Mouse (Mus musculus) ES-E14 (cell line): ENCODE measurements around the gene Hps6. TPM values are rescaled to one million over a fixed set of nuclear protein-coding genes. Genes with fewer than 3 reads are reported as not detected.

Source experiments
- DNase-seq: peaks from one replicate; pipeline ENCODE4 v3.0.0-alpha.2; 2013; ENCODE audit warnings: low read depth, low spot score
- H3K27ac ChIP-seq: 2 replicates; pipeline ENCODE4 v1.5.1; 2012; ENCODE audit warnings: low read depth, mild to moderate bottlenecking, low read length, moderate library complexity, mixed read lengths; ENCODE audit not compliant: poor library complexity, insufficient read depth, severe bottlenecking
- H3K36me3 ChIP-seq: 2 replicates; pipeline ENCODE4 v1.6.1; 2012; ENCODE audit warnings: mild to moderate bottlenecking, low read length, moderate library complexity, mixed read lengths; ENCODE audit not compliant: control insufficient read depth, poor library complexity, insufficient read depth, severe bottlenecking
- H3K4me1 ChIP-seq, 2 experiments: fragments of 150-350 bp in 1 of 2; sonication (generic) in 1 of 2; 2 replicates each; pipeline ENCODE4 v1.6.1; 2012; ENCODE audit warnings: low read length in 2 of 2, mild to moderate bottlenecking in 1 of 2, mixed read lengths in 1 of 2; ENCODE audit not compliant: control insufficient read depth in 2 of 2, insufficient read depth in 2 of 2, poor library complexity in 1 of 2
- H3K4me3 ChIP-seq, 2 experiments: fragments of 150-350 bp in 1 of 2; sonication (generic) in 1 of 2; 2 replicates each; pipeline ENCODE4 v1.5.1; 2012; ENCODE audit warnings: low read length in 2 of 2, low read depth in 1 of 2, mild to moderate bottlenecking in 1 of 2, mixed read lengths in 1 of 2; ENCODE audit not compliant: insufficient read depth in 1 of 2, poor library complexity in 1 of 2, severe bottlenecking in 1 of 2
- H3K9ac ChIP-seq: 2 replicates; pipeline ENCODE4 v1.6.1; 2012; ENCODE audit warnings: low read depth, mild to moderate bottlenecking, low read length, mixed read lengths; ENCODE audit not compliant: poor library complexity, insufficient read depth, severe bottlenecking
- H3K9me3 ChIP-seq: fragments of 150-350 bp; sonication (generic); 2 replicates; pipeline ENCODE4 v1.6.1; 2012; ENCODE audit warnings: low read depth, mild to moderate bottlenecking, low read length; ENCODE audit not compliant: control insufficient read depth, insufficient read depth
- CHD2 ChIP-seq: IDR thresholded peaks from 2 replicates; pipeline ENCODE4 v1.6.1; 2014; ENCODE audit warnings: mild to moderate bottlenecking, low read depth, low read length, inconsistent platforms
- HCFC1 ChIP-seq: IDR thresholded peaks from 2 replicates; pipeline ENCODE4 v1.6.1; 2012; ENCODE audit warnings: low read length, inconsistent platforms, borderline replicate concordance; ENCODE audit not compliant: insufficient read depth
- MAFK ChIP-seq: IDR thresholded peaks from 2 replicates; pipeline ENCODE4 v1.6.1; 2014; ENCODE audit warnings: mild to moderate bottlenecking, low read depth, low read length, inconsistent platforms; ENCODE audit not compliant: insufficient read depth
- ZC3H11A ChIP-seq: IDR thresholded peaks from 2 replicates; pipeline ENCODE4 v1.6.1; 2012; ENCODE audit warnings: low read depth, mild to moderate bottlenecking, inconsistent platforms, low read length, borderline replicate concordance
- ZNF384 ChIP-seq: IDR thresholded peaks from 2 replicates; pipeline ENCODE4 v1.6.1; 2012; ENCODE audit warnings: low read depth, low read length, inconsistent platforms
- in situ Hi-C, 2 experiments: fragments of 600-800 bp; cut with MboI; formaldehyde crosslinking; loops; one replicate each; pipeline ENCODE4 v1.15.1; 2025; ENCODE audit warnings: low sequenced_read_pairs in 2 of 2, inconsistent platforms in 1 of 2; ENCODE audit not compliant: unreplicated experiment in 2 of 2
- total RNA-seq: library from RNA; depleted of rRNA; stranded (reverse); fragments of 300-350 nt; gene quantifications from 2 replicates; pipeline ENCODE4 v1.2.3, GENCODE M21; 2012

Gene Hps6
- total RNA-seq, 1 experiment: 6.9 TPM

- no peak for TF ChIP-seq CHD2
- no peak for TF ChIP-seq ZNF384
- TF ChIP-seq MAFK: no peak
- no peak for TF ChIP-seq ZC3H11A
- no peak for TF ChIP-seq HCFC1
- peak overlapping the region; percentile 30; the same call in 1 of the 2 replicates for H3K27ac ChIP-seq
- peak overlapping the region; percentile 67 for H3K9ac ChIP-seq
- peaks cover 6% of the 10 kb centered on the region; the same call in 1 of the 2 replicates for H3K36me3 ChIP-seq
- in situ Hi-C loops: no loop called here
- H3K4me3 ChIP-seq: peak overlapping the region; percentile 28 to 96; a peak in 3 of 4 replicates
- H3K4me1 ChIP-seq: peaks cover 3 to 9% of the 10 kb centered on the region in 2 experiments
- DNase-seq: no peak
- H3K9me3 ChIP-seq: no peaks in the 10 kb centered on the region
These were observed 38.7 kb downstream of the Hps6 start for GRCm38 (mm10) chr19:46041933-46042475.

GRCm38 (mm10) chr19:46042476-46043011 is 39.2 kb downstream of the Hps6 start:
- DNase-seq: no peak
- Histone ChIP-seq H3K27ac (peak overlapping the region; percentile 30; the same call in 1 of the 2 replicates), H3K9me3 (no peaks in the 10 kb centered on the region), H3K4me1 (peaks cover 6 to 13% of the 10 kb centered on the region in 2 experiments), H3K4me3 (peak overlapping the region; percentile 23 to 96), H3K36me3 (peaks cover 6% of the 10 kb centered on the region; the same call in 1 of the 2 replicates), H3K9ac (peak overlapping the region; percentile 67; the same call in 1 of the 2 replicates)
- in situ Hi-C loops: no loop called here
- TF ChIP-seq HCFC1: no peak
- TF ChIP-seq MAFK: no peak
- TF ChIP-seq ZC3H11A: no peak
- no peak for TF ChIP-seq CHD2
- no peak for TF ChIP-seq ZNF384

GRCm38 (mm10) chr19:46043380-46043779 is 40.1 kb downstream of the Hps6 start:
- TF ChIP-seq MAFK (no peak), ZNF384 (no peak), HCFC1 (no peak), CHD2 (no peak), ZC3H11A (no peak)
- in situ Hi-C loops: no loop called here

DNA sequence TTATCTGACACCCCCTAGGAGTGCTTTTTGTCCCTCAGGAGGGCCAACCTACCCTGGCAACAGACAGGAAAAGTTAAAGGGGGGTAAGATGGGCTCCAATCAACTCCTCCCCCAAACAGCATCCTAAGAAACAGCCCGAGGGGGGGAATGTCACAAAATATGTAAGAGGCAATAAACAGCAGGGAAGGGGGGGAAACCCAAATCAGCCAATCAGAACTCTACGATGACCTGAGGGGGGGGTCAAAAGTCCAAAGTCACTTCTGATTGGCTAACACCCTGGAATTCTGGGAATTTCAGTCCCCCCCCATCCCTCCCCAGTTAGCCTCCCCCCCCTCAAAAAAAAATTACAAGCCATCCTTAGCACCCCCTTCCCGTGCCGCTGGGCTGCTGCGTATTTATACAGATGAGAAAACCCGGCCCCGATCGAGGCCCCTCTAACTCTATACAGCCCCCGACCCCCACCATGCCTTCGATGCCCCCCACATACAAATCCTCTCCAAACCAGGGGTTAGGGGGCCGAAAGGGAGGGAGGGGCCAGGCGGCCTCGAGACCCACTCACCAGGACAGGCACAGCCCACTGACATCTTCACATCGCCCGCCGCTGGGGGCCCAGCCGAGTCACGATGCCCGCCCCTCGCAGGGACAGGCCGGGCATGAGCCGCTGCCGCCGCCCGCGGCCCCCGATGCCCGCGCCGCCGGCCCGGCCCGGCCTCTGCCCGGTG is 41.1 kb downstream of the Hps6 start, which contains the start of gene Pprc1:
Gene Pprc1 (plus strand): TSS at position 616 of the 722 bp plus-strand sequence.
- Histone ChIP-seq H3K4me3 (peak within 1 kb of the TSS; percentile 68 to 96), H3K36me3 (peaks cover 5% of the 10 kb centered on the region; the same call in 1 of the 2 replicates), H3K4me1 (peaks cover 4 to 16% of the 10 kb centered on the region in 2 experiments), H3K27ac (peak within 1 kb of the TSS; percentile 93), H3K9me3 (no peaks in the 10 kb centered on the region), H3K9ac (peak within 1 kb of the TSS; percentile 92)
- in situ Hi-C loops: no loop called here
- TF ChIP-seq MAFK: no peak
- no peak for TF ChIP-seq ZNF384
- no peak for TF ChIP-seq CHD2
- no peak for TF ChIP-seq ZC3H11A
- no peak for TF ChIP-seq HCFC1
- DNase-seq: no peak

More at GRCm38 (mm10) chr19:46043380-46043779, 40.1 kb downstream of the Hps6 start:
- Histone ChIP-seq H3K4me3 (peak overlapping the region; percentile 16 to 96), H3K9me3 (no peaks in the 10 kb centered on the region), H3K27ac (no peak overlapping the region; the same call in 1 of the 2 replicates), H3K9ac (peak overlapping the region; percentile 9; the same call in 1 of the 2 replicates), H3K36me3 (peaks cover 5% of the 10 kb centered on the region; the same call in 1 of the 2 replicates), H3K4me1 (peaks cover 4 to 16% of the 10 kb centered on the region in 2 experiments)
- no peak for DNase-seq
